Mouse (Mus musculus): Measurements from ENCODE around the gene Hip1. TPM values are rescaled to one million over a fixed set of nuclear protein-coding genes. Genes with fewer than 3 reads are reported as not detected.

Gene Hip1
- polyA plus RNA-seq, 1 experiment from 2014 or later = 23.0 TPM

GRCm38 (mm10) chr5:135394004-135394823, 150.7 kb downstream of the Hip1 start, which contains the start of gene Pom121:
Pom121 (minus strand) TSS chr5:135394546.
- Histone ChIP-seq H3K9me3 (replicated peaks; ENCODE audit: low read length) (no peaks in the 10 kb centered on the region), H3K9ac (ENCODE audit: low read depth, low read length) (peak within 1 kb of the TSS; percentile 98), H3K4me2 (ENCODE audit: low read length) (peak within 1 kb of the TSS; percentile 95), H3K27ac (peak within 1 kb of the TSS; percentile 91), H3K27me3 (ENCODE audit: insufficient read depth, low read length) (no peaks in the 10 kb centered on the region), H3K4me1 (replicated peaks; ENCODE audit: insufficient read depth, low read length) (peaks cover 5% of the 10 kb centered on the region), H3K36me3 (ENCODE audit: insufficient read depth, low read length) (peaks cover 21% of the 10 kb centered on the region), H3K4me3 (replicated peaks; ENCODE audit: low read depth, low read length) (peak within 1 kb of the TSS; percentile 93)
- under 1% methylated on average over 92 of the region's 110 CpGs for WGBS
- ATAC-seq (replicated peaks; ENCODE audit: low FRiP score, low read depth) (peak; percentile 84), DNase-seq (ENCODE audit: low spot score) (peak; percentile 93)
- no peak for TF ChIP-seq CTCF (IDR thresholded peaks at IDR 0.05; ENCODE audit: low read depth)

GRCm38 (mm10) chr5:135383771-135384170, 161.1 kb downstream of the Hip1 start:
- WGBS = 80% methylated on average over 10 of the region's 10 CpGs
- H3K4me2 ChIP-seq (ENCODE audit: low read length) = no peak overlapping the region
- H3K27ac ChIP-seq = no peak overlapping the region
- no peak for TF ChIP-seq CTCF (IDR thresholded peaks at IDR 0.05; ENCODE audit: low read depth)
- no peaks in the 10 kb centered on the region for H3K27me3 ChIP-seq (ENCODE audit: insufficient read depth, low read length)
- H3K36me3 ChIP-seq (ENCODE audit: insufficient read depth, low read length) = peaks cover 93% of the 10 kb centered on the region
- no peak overlapping the region for H3K9ac ChIP-seq (ENCODE audit: low read depth, low read length)
- DNase-seq (ENCODE audit: low spot score) (no peak), ATAC-seq (replicated peaks; ENCODE audit: low FRiP score, low read depth) (no peak)
- H3K9me3 ChIP-seq (replicated peaks; ENCODE audit: low read length) = no peaks in the 10 kb centered on the region
- no peak overlapping the region for H3K4me3 ChIP-seq (replicated peaks; ENCODE audit: low read depth, low read length)
- H3K4me1 ChIP-seq (replicated peaks; ENCODE audit: insufficient read depth, low read length) = no peaks in the 10 kb centered on the region

- ATAC-seq (replicated peaks; ENCODE audit: low FRiP score, low read depth) = no peak
Observed at GRCm38 (mm10) chr5:135382746-135383145, 162.2 kb downstream of the Hip1 start.

GRCm38 (mm10) chr5:135381356-135381925, 163.5 kb downstream of the Hip1 start:
- Histone ChIP-seq H3K9ac (ENCODE audit: low read depth, low read length) (no peak overlapping the region), H3K4me2 (ENCODE audit: low read length) (no peak overlapping the region), H3K4me3 (replicated peaks; ENCODE audit: low read depth, low read length) (no peak overlapping the region), H3K27ac (no peak overlapping the region), H3K36me3 (ENCODE audit: insufficient read depth, low read length) (peaks cover 86% of the 10 kb centered on the region), H3K9me3 (replicated peaks; ENCODE audit: low read length) (no peaks in the 10 kb centered on the region), H3K27me3 (ENCODE audit: insufficient read depth, low read length) (no peaks in the 10 kb centered on the region), H3K4me1 (replicated peaks; ENCODE audit: insufficient read depth, low read length) (no peaks in the 10 kb centered on the region)
- WGBS = 90% methylated on average over 10 of the region's 10 CpGs
- DNase-seq (ENCODE audit: low spot score) (no peak), ATAC-seq (replicated peaks; ENCODE audit: low FRiP score, low read depth) (no peak)
- no peak for TF ChIP-seq CTCF (IDR thresholded peaks at IDR 0.05; ENCODE audit: low read depth)

More at GRCm38 (mm10) chr5:135382746-135383145, 162.2 kb downstream of the Hip1 start:
- H3K9ac ChIP-seq (ENCODE audit: low read depth, low read length) = no peak overlapping the region
- 93% methylated on average over 7 of the region's 7 CpGs for WGBS
- no peaks in the 10 kb centered on the region for H3K4me1 ChIP-seq (replicated peaks; ENCODE audit: insufficient read depth, low read length)
- no peak for DNase-seq (ENCODE audit: low spot score)
- H3K27me3 ChIP-seq (ENCODE audit: insufficient read depth, low read length) = no peaks in the 10 kb centered on the region
- no peak overlapping the region for H3K4me3 ChIP-seq (replicated peaks; ENCODE audit: low read depth, low read length)
- no peak overlapping the region for H3K27ac ChIP-seq
- peaks cover 92% of the 10 kb centered on the region for H3K36me3 ChIP-seq (ENCODE audit: insufficient read depth, low read length)
- no peak overlapping the region for H3K4me2 ChIP-seq (ENCODE audit: low read length)
- no peaks in the 10 kb centered on the region for H3K9me3 ChIP-seq (replicated peaks; ENCODE audit: low read length)
- TF ChIP-seq CTCF (IDR thresholded peaks at IDR 0.05; ENCODE audit: low read depth) = no peak

- Histone ChIP-seq H3K4me1 (replicated peaks; ENCODE audit: insufficient read depth, low read length) (no peaks in the 10 kb centered on the region), H3K9ac (ENCODE audit: low read depth, low read length) (no peak overlapping the region), H3K4me3 (replicated peaks; ENCODE audit: low read depth, low read length) (no peak overlapping the region), H3K9me3 (replicated peaks; ENCODE audit: low read length) (no peaks in the 10 kb centered on the region), H3K36me3 (ENCODE audit: insufficient read depth, low read length) (peaks cover 91% of the 10 kb centered on the region), H3K27ac (no peak overlapping the region), H3K27me3 (ENCODE audit: insufficient read depth, low read length) (no peaks in the 10 kb centered on the region), H3K4me2 (ENCODE audit: low read length) (no peak overlapping the region)
- DNase-seq (ENCODE audit: low spot score) = no peak
- TF ChIP-seq CTCF (IDR thresholded peaks at IDR 0.05; ENCODE audit: low read depth) = no peak
- no peak for ATAC-seq (replicated peaks; ENCODE audit: low FRiP score, low read depth)
- WGBS = 92% methylated on average over 4 of the region's 4 CpGs
Observed at GRCm38 (mm10) chr5:135380681-135381080, 164.2 kb downstream of the Hip1 start.

- Histone ChIP-seq H3K9ac (ENCODE audit: low read depth, low read length) (no peak overlapping the region), H3K36me3 (ENCODE audit: insufficient read depth, low read length) (peaks cover 73% of the 10 kb centered on the region), H3K27ac (no peak overlapping the region), H3K4me2 (ENCODE audit: low read length) (no peak overlapping the region), H3K4me3 (replicated peaks; ENCODE audit: low read depth, low read length) (no peak overlapping the region), H3K27me3 (ENCODE audit: insufficient read depth, low read length) (no peaks in the 10 kb centered on the region), H3K9me3 (replicated peaks; ENCODE audit: low read length) (no peaks in the 10 kb centered on the region), H3K4me1 (replicated peaks; ENCODE audit: insufficient read depth, low read length) (no peaks in the 10 kb centered on the region)
- no peak for TF ChIP-seq CTCF (IDR thresholded peaks at IDR 0.05; ENCODE audit: low read depth)
- no peak for DNase-seq (ENCODE audit: low spot score)
- no peak for ATAC-seq (replicated peaks; ENCODE audit: low FRiP score, low read depth)
- 56% methylated on average over 2 of the region's 2 CpGs for WGBS
Observed at GRCm38 (mm10) chr5:135376341-135376740, 168.6 kb downstream of the Hip1 start.

Measured in kidney, postnatal 0 days (tissue).